Mouse (Mus musculus) G1E (cell line): ENCODE measurements around the gene Pars2.

Source experiments
- CTCF ChIP-seq: IDR thresholded peaks from 2 replicates; pipeline ENCODE4 v1.5.1; 2012; ENCODE audit warnings: low read depth, low read length, inconsistent platforms, mixed read lengths
- GATA1 ChIP-seq: IDR thresholded peaks from 2 replicates; pipeline ENCODE4 v1.6.1; 2012; ENCODE audit warnings: borderline replicate concordance, low read length, inconsistent platforms, mixed read lengths
- POLR2AphosphoS5 ChIP-seq: IDR thresholded peaks from 2 replicates; pipeline ENCODE4 v1.6.1; 2012; ENCODE audit warnings: low read depth, low read length, inconsistent platforms; ENCODE audit not compliant: insufficient replicate concordance
- TAL1 ChIP-seq: conservative IDR thresholded peaks from 2 replicates; pipeline ENCODE4 v1.6.1; 2012; ENCODE audit warnings: low read depth, low read length, inconsistent platforms, mixed read lengths

GRCm38 (mm10) chr4:106628650-106629360 is 22.1 kb upstream of the Pars2 start:
- no peak for TF ChIP-seq GATA1
- TF ChIP-seq CTCF: no peak
- TF ChIP-seq POLR2AphosphoS5: no peak
- no peak for TF ChIP-seq TAL1
